Mouse (Mus musculus): ENCODE results near the gene Ly6g6f.

- no peak for TF ChIP-seq CTCF (IDR thresholded peaks at IDR 0.05; ENCODE audit: low read depth)
- no peak for TF ChIP-seq EP300 (optimal IDR thresholded peaks at IDR 0.05)
Measured at GRCm38 (mm10) chr17:35131038-35131437, 45.6 kb upstream of the Ly6g6f start.

All from stomach, postnatal 0 days (tissue).